Mouse (Mus musculus): ENCODE data around the gene Slc35b4.

GRCm38 (mm10) chr6:34154202-34154601 lies 22.7 kb downstream of the Slc35b4 start:
- TF ChIP-seq CTCF (IDR thresholded peaks at IDR 0.05; ENCODE audit: extremely low read depth, insufficient read length, insufficient replicate concordance, low read depth, low read length) (no peak), POLR2A (IDR thresholded peaks at IDR 0.05; ENCODE audit: low read depth, low read length) (no peak)

Measured in small intestine, adult 2 months (tissue).